Mouse (Mus musculus) intestine, postnatal 0 days (tissue): ENCODE measurements around the gene Rnasek. TPM values are rescaled to one million over a fixed set of nuclear protein-coding genes. Genes with fewer than 3 reads are reported as not detected.

Experiments used
- ATAC-seq: fragments of 200-750 bp; cut with Nextera tagmentation; 2 replicates; pipeline ENCODE4 v1.8.0; 2017; ENCODE audit warnings: mild to moderate bottlenecking, moderate TSS enrichment, moderate library complexity
- H3K27ac ChIP-seq: fragments of 300-500 bp; sonication (generic); 2 replicates; pipeline ENCODE4 v1.5.1; 2014; ENCODE audit warnings: mild to moderate bottlenecking, low read depth, low read length, moderate library complexity
- H3K27me3 ChIP-seq: fragments of 300-500 bp; sonication (generic); replicated peaks from 2 replicates; pipeline ENCODE4 v1.6.1; 2014; ENCODE audit warnings: low read length, mixed read lengths; ENCODE audit not compliant: control insufficient read depth, insufficient read depth
- H3K36me3 ChIP-seq: fragments of 300-500 bp; sonication (generic); 2 replicates; pipeline ENCODE4 v1.6.1; 2014; ENCODE audit warnings: mild to moderate bottlenecking, moderate library complexity; ENCODE audit not compliant: control insufficient read depth, insufficient read depth
- H3K4me1 ChIP-seq: fragments of 300-500 bp; sonication (generic); replicated peaks from 2 replicates; pipeline ENCODE4 v1.6.1; 2014; ENCODE audit warnings: antibody characterized with exemption, low read length, mixed read lengths; ENCODE audit not compliant: control insufficient read depth, insufficient read depth
- H3K4me2 ChIP-seq: fragments of 300-500 bp; sonication (generic); replicated peaks from 2 replicates; pipeline ENCODE4 v1.6.1; 2014; ENCODE audit warnings: low read depth, mild to moderate bottlenecking, moderate library complexity
- H3K4me3 ChIP-seq: fragments of 300-500 bp; sonication (generic); 2 replicates; pipeline ENCODE4 v1.5.1; 2014; ENCODE audit warnings: low read depth, low read length
- H3K9ac ChIP-seq: fragments of 300-500 bp; sonication (generic); 2 replicates; pipeline ENCODE4 v1.6.1; 2014; ENCODE audit warnings: mild to moderate bottlenecking, low read depth, low read length
- H3K9me3 ChIP-seq: fragments of 300-500 bp; sonication (generic); 2 replicates; pipeline ENCODE4 v1.6.1; 2016; ENCODE audit warnings: mixed run types; ENCODE audit not compliant: control insufficient read depth
- CTCF ChIP-seq: sonication (generic); IDR thresholded peaks from 2 replicates; pipeline ENCODE4 v1.5.1; 2016; ENCODE audit warnings: low read depth, mild to moderate bottlenecking, control low read depth, antibody characterized with exemption, moderate library complexity
- WGBS: fragments of 180-500 bp; shearing (Covaris S2); extraction: QIAGEN DNeasy Blood & Tissue Kit; methylation state at CpG from one replicate; pipeline ENCODE4 v1.1.7; 2014; 5-methylcytosine and 5-hydroxymethylcytosine counted together
- polyA plus RNA-seq: library from polyadenylated mRNA; unstranded; fragments of >200 nt; fragmentation: Nextera tagmentation; extraction: Ambion mirVana; gene quantifications from 2 replicates; pipeline ENCODE4 v1.2.1, GENCODE M21; 2015

Rnasek gene
- polyA plus RNA-seq, 1 experiment from 2014 or later: 628 TPM

DNA sequence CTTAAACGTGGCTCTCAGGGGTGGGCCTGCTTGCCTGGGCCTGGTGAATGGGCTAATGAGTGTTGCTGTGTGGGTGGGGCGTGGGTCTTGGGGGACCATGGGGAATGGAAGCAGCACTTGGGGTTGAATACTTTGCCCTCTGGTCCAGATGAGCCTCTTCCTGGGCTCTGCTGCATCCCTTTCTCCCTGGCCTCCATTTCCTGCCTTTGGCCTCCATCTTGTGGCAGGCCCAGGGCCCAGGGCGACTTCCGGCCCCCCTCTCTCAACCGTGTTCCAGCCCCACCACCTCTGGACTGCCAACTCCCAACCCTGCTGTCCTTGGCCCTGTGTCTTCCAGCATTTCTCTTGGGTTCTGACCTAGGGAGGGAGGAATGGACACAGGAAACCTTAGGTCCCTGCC is 5.6 kb downstream of the Rnasek start:
- Histone ChIP-seq H3K9me3 (no peaks in the 10 kb centered on the region), H3K27me3 (peaks cover 7% of the 10 kb centered on the region; the same call in 1 of the 2 replicates), H3K9ac (no peak overlapping the region), H3K4me1 (peaks cover 6% of the 10 kb centered on the region; the same call in 1 of the 2 replicates), H3K36me3 (peaks cover 11% of the 10 kb centered on the region; the same call in 1 of the 2 replicates), H3K4me2 (no peak overlapping the region), H3K27ac (no peak overlapping the region), H3K4me3 (no peak overlapping the region)
- ATAC-seq: no peak
- 62% methylated on average over 5 of the region's 5 CpGs for WGBS
- no peak for TF ChIP-seq CTCF

GRCm38 (mm10) chr11:70233016-70233415 is 6.6 kb downstream of the Rnasek start:
- Histone ChIP-seq H3K4me2 (peak overlapping the region; percentile 55), H3K4me1 (peaks cover 6% of the 10 kb centered on the region; the same call in 1 of the 2 replicates), H3K36me3 (peaks cover 11% of the 10 kb centered on the region; the same call in 1 of the 2 replicates), H3K27ac (no peak overlapping the region), H3K27me3 (peaks cover 7% of the 10 kb centered on the region; the same call in 1 of the 2 replicates), H3K9ac (peak overlapping the region; percentile 56; the same call in 1 of the 2 replicates), H3K4me3 (peak overlapping the region; percentile 32; the same call in 1 of the 2 replicates), H3K9me3 (no peaks in the 10 kb centered on the region)
- WGBS: 35% methylated on average over 8 of the region's 8 CpGs
- ATAC-seq: no peak
- no peak for TF ChIP-seq CTCF

- H3K9ac ChIP-seq: peak overlapping the region; percentile 56; the same call in 1 of the 2 replicates
- no peak overlapping the region for H3K27ac ChIP-seq
- H3K27me3 ChIP-seq: peaks cover 7% of the 10 kb centered on the region; the same call in 1 of the 2 replicates
- TF ChIP-seq CTCF: no peak
- no peaks in the 10 kb centered on the region for H3K9me3 ChIP-seq
- no peak for ATAC-seq
- H3K4me1 ChIP-seq: peaks cover 9% of the 10 kb centered on the region; the same call in 1 of the 2 replicates
- peaks cover 11% of the 10 kb centered on the region; the same call in 1 of the 2 replicates for H3K36me3 ChIP-seq
- H3K4me3 ChIP-seq: peak overlapping the region; percentile 32
- peak overlapping the region; percentile 55 for H3K4me2 ChIP-seq
- WGBS: 16% methylated on average over 9 of the region's 10 CpGs
Observed at GRCm38 (mm10) chr11:70232546-70232945, 7.1 kb downstream of the Rnasek start.

DNA sequence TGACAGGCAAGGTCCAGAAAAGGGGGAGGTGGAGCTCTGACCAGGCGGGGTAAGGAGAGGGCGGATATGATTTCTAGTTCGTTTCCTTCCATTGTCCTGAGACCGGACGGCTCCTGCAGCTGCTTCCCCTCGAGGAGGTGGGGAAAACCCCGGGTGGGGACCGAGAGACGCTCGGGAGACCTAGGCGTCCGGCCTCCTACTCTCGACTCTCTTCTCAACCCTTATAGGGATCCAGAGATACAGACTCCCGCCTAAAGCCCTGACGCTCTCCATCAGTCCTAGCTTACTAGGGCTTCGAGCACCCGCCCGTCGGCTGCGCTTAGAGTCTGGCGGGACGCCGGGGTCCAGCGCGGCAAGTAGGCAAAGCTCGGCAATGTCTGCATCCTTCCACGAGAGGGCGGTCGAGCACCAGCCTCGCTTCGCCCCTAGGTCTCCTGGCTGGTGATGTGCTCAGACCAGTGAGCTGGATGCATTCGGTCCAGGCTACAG is 9.4 kb downstream of the Rnasek start:
- Histone ChIP-seq H3K4me1 (peaks cover 9% of the 10 kb centered on the region; the same call in 1 of the 2 replicates), H3K36me3 (peaks cover 4% of the 10 kb centered on the region; the same call in 1 of the 2 replicates), H3K27me3 (peaks cover 7% of the 10 kb centered on the region; the same call in 1 of the 2 replicates), H3K9ac (0 out of 2 replicates have a peak overlapping the region, but pooled peaks have one; percentile 7), H3K27ac (no peak overlapping the region), H3K9me3 (no peaks in the 10 kb centered on the region), H3K4me2 (peak overlapping the region; percentile 72), H3K4me3 (peak overlapping the region; percentile 35)
- peak; percentile 35 for ATAC-seq
- peak; percentile 99 for TF ChIP-seq CTCF
- WGBS: 2% methylated on average over 32 of the region's 32 CpGs

DNA sequence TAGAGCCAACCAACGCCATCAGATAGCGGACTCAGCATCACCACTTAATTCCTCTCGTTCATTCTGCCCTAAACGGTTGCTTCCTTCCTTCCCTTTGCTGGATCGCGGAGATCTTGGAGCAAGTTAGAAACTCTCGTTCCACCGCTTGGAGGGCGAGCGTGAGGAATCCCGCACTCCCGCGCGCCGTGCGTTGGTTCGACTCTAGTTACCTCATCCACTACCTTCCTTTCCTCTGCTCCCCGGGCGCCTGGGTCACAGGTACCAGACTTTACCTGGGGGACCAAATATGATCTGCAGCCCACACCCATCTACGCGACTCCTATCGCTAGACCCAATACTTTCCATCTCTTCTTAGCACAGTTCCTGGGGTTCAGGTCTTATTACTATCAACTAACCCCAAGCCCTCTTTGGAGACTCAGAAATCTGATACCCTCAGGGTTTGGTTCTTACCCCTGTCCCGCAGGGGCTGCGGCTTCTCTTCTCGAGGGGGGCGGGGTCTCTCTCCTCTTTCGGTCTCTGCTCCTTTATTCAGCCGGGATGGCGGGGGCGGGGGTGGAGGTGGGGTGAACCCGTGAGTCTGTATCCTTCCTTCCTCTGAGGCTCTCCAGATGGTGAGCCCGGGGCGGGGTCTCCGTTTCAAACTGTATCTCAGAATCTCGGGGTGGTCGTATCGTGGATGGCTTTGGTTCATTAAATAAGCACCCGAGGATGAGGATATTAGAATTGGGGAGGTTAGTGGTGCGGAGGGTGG is 10.2 kb downstream of the Rnasek start, which contains the start of gene Bcl6b:
Gene Bcl6b, minus strand, starts transcription at position 539 of the 751 bp plus-strand sequence.
- peaks cover 7% of the 10 kb centered on the region; the same call in 1 of the 2 replicates for H3K27me3 ChIP-seq
- 2% methylated on average over 39 of the region's 39 CpGs for WGBS

DNA sequence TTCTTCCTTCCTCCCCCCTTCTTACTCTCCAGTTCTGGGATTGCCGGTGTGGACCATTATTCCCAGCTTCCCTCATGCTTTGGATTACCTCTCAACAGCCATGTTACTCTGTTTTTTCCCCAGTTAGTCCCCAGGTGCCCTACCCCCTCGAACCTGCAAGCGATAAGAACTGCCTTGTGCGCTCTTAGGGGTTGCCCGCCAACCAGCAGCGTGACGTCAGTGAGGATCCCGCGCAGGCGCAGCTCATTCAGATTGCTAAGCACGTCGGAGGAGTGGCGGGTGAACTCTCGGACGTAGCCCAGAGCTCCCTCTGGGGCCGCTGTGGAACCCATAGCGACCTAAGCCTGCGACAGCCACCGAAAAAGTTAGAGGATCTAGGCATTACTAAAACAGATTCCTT is 10.8 kb downstream of the Rnasek start:
- Histone ChIP-seq H3K9me3 (no peaks in the 10 kb centered on the region), H3K36me3 (no peaks in the 10 kb centered on the region), H3K4me2 (peak overlapping the region; percentile 72), H3K27me3 (peaks cover 7% of the 10 kb centered on the region; the same call in 1 of the 2 replicates), H3K27ac (peak overlapping the region; percentile 54; the same call in 1 of the 2 replicates), H3K4me1 (peaks cover 9% of the 10 kb centered on the region; the same call in 1 of the 2 replicates), H3K4me3 (peak overlapping the region; percentile 35), H3K9ac (0 out of 2 replicates have a peak overlapping the region, but pooled peaks have one; percentile 26)
- peak; percentile 44; the same call in 1 of the 2 replicates for ATAC-seq
- 1% methylated on average over 19 of the region's 19 CpGs for WGBS
- TF ChIP-seq CTCF: no peak

More for the DNA sequence above, 10.2 kb downstream of the Rnasek start, which contains the start of gene Bcl6b:
- Histone ChIP-seq H3K9ac (peak within 1 kb of the TSS; percentile 26; the same call in 1 of the 2 replicates), H3K27ac (peak within 1 kb of the TSS; percentile 54; the same call in 1 of the 2 replicates), H3K9me3 (no peaks in the 10 kb centered on the region), H3K4me2 (peak within 1 kb of the TSS; percentile 72), H3K4me3 (peak within 1 kb of the TSS; percentile 35), H3K4me1 (peaks cover 9% of the 10 kb centered on the region; the same call in 1 of the 2 replicates), H3K36me3 (no peaks in the 10 kb centered on the region)
- ATAC-seq: no peak
- TF ChIP-seq CTCF: no peak
